In genomic region chr6:39013034-39013832, GRCm38 (mm10) we compare ENCODE assay signal across 14 mouse cellular contexts.
DNase-seq lines count a peak whose midpoint lies in the region; ATAC-seq and TF ChIP-seq lines count a peak whose summit lies in the region.
"Had no signal": no experiment of that assay in that cellular context is flagged by ENCODE, and none has a peak within 500 bp of the region (broad histone marks: within the 10 kb centered on the region; RNA-seq: fewer than 3 reads in every experiment).

No protein-coding gene starts in this region.

- H3K4me1 ChIP-seq in lung, postnatal 0 days (ENCODE audit: insufficient read depth, low read depth, low read length): no peaks in the 10 kb centered on the region
- no peaks in the 10 kb centered on the region for H3K4me1 ChIP-seq in liver, embryonic 12.5 days
- no peaks in the 10 kb centered on the region for H3K4me1 ChIP-seq in stomach, embryonic 16.5 days (ENCODE audit: control insufficient read depth, insufficient read depth, low read length)
- H3K4me1 ChIP-seq in forebrain, embryonic 14.5 days (ENCODE audit: control insufficient read depth, insufficient read depth, low read length): no peaks in the 10 kb centered on the region
- H3K4me1 ChIP-seq: embryonic facial prominence, embryonic 13.5 days; limb, embryonic 12.5 days had no signal

- TF ChIP-seq EP300 in lung, postnatal 0 days (IDR thresholded peaks at IDR 0.05): no peak

- H3K9me3 ChIP-seq in lung, postnatal 0 days (ENCODE audit: low read length): no peaks in the 10 kb centered on the region
- peaks cover 6% of the 10 kb centered on the region for H3K9me3 ChIP-seq in liver, embryonic 12.5 days (replicated peaks)
- H3K9me3 ChIP-seq in stomach, embryonic 16.5 days (replicated peaks; ENCODE audit: control insufficient read depth, low read length): peaks cover 5% of the 10 kb centered on the region
- H3K9me3 ChIP-seq in forebrain, embryonic 14.5 days (replicated peaks; ENCODE audit: control insufficient read depth, low read length): no peaks in the 10 kb centered on the region
- H3K9me3 ChIP-seq: embryonic facial prominence, embryonic 13.5 days had no signal

- 86% methylated on average over 10 of the region's 10 CpGs for WGBS in lung, postnatal 0 days
- WGBS in liver, embryonic 12.5 days (ENCODE audit: insufficient replicate concordance): 68% methylated on average over 10 of the region's 10 CpGs
- WGBS in stomach, embryonic 16.5 days: 63% methylated on average over 10 of the region's 10 CpGs
- 85% methylated on average over 10 of the region's 10 CpGs for WGBS in forebrain, embryonic 14.5 days

- H3K4me2 ChIP-seq in lung, postnatal 0 days (replicated peaks; ENCODE audit: low read depth, low read length): no peak overlapping the region
- no peak overlapping the region for H3K4me2 ChIP-seq in liver, embryonic 12.5 days
- H3K4me2 ChIP-seq in stomach, embryonic 16.5 days (ENCODE audit: low read depth, low read length): no peak overlapping the region
- no peak overlapping the region for H3K4me2 ChIP-seq in forebrain, embryonic 14.5 days (ENCODE audit: low read length)
- H3K4me2 ChIP-seq: embryonic facial prominence, embryonic 13.5 days; limb, embryonic 12.5 days had no signal

- no peak overlapping the region for H3K4me3 ChIP-seq in lung, postnatal 0 days (ENCODE audit: low read depth, low read length)
- no peak overlapping the region for H3K4me3 ChIP-seq in liver, embryonic 12.5 days
- H3K4me3 ChIP-seq in stomach, embryonic 16.5 days (replicated peaks; ENCODE audit: low read length): no peak overlapping the region
- H3K4me3 ChIP-seq in forebrain, embryonic 14.5 days (ENCODE audit: low read depth, low read length): no peak overlapping the region
- H3K4me3 ChIP-seq: embryonic facial prominence, embryonic 13.5 days; gastrocnemius, adult 2 months; limb, embryonic 12.5 days had no signal

- ATAC-seq in lung, postnatal 0 days: no peak
- ATAC-seq in Patski: peak; percentile 83
- ATAC-seq in liver, embryonic 12.5 days: peak; percentile 68
- peak; percentile 93 for ATAC-seq in stomach, embryonic 16.5 days (ENCODE audit: insufficient read depth, low FRiP score)
- no peak for ATAC-seq in forebrain, embryonic 14.5 days

- POLR2A ChIA-PET in Patski (lab: Charles Lee): no interaction called here

- no peak overlapping the region for H3K27ac ChIP-seq in lung, postnatal 0 days (ENCODE audit: low read length)
- peak overlapping the region; percentile 76 for H3K27ac ChIP-seq in liver, embryonic 12.5 days
- H3K27ac ChIP-seq in stomach, embryonic 16.5 days (ENCODE audit: low read length): peak overlapping the region; percentile 66
- H3K27ac ChIP-seq in forebrain, embryonic 14.5 days (ENCODE audit: low read depth, low read length): no peak overlapping the region
- H3K27ac ChIP-seq: embryonic facial prominence, embryonic 13.5 days; gastrocnemius, adult 2 months; limb, embryonic 12.5 days; macrophage had no signal

- no peak overlapping the region for H3K9ac ChIP-seq in lung, postnatal 0 days (replicated peaks; ENCODE audit: low read depth)
- no peak overlapping the region for H3K9ac ChIP-seq in liver, embryonic 12.5 days
- no peak overlapping the region for H3K9ac ChIP-seq in stomach, embryonic 16.5 days (ENCODE audit: low read length)
- no peak overlapping the region for H3K9ac ChIP-seq in forebrain, embryonic 14.5 days (ENCODE audit: low read length)
- H3K9ac ChIP-seq: embryonic facial prominence, embryonic 13.5 days; limb, embryonic 12.5 days had no signal

- peak; percentile 15; the same call in 1 of the 2 replicates for TF ChIP-seq CTCF in lung, postnatal 0 days (IDR thresholded peaks at IDR 0.05)
- TF ChIP-seq CTCF in Patski (IDR thresholded peaks at IDR 0.05): peak; percentile 48

- no peaks in the 10 kb centered on the region for H3K36me3 ChIP-seq in lung, postnatal 0 days (ENCODE audit: insufficient read depth, low read length)
- H3K36me3 ChIP-seq in liver, embryonic 12.5 days: no peaks in the 10 kb centered on the region
- no peaks in the 10 kb centered on the region for H3K36me3 ChIP-seq in stomach, embryonic 16.5 days (ENCODE audit: control insufficient read depth, insufficient read depth, low read length)
- H3K36me3 ChIP-seq in forebrain, embryonic 14.5 days (ENCODE audit: control insufficient read depth, insufficient read depth, low read length): no peaks in the 10 kb centered on the region
- H3K36me3 ChIP-seq: embryonic facial prominence, embryonic 13.5 days; G1E; limb, embryonic 12.5 days had no signal

- no peak for DNase-seq in lung, postnatal 0 days (ENCODE audit: low spot score)
- DNase-seq in lung, postnatal 4 days: no peak
- DNase-seq in Patski (ENCODE audit: low read depth, low spot score): peak; percentile 55
- no peak for DNase-seq in B cell, adult 2 months
- no peak for DNase-seq in forebrain, embryonic 14.5 days (ENCODE audit: low spot score)
- DNase-seq: adrenal gland, adult 8-10 months; gastrocnemius, adult 2 months; kidney, adult 8-10 months had no signal

- CTCF ChIA-PET in Patski (lab: Charles Lee): no interaction called here

- in situ Hi-C loops in Patski (cut with MboI; ENCODE audit: low pct_unique_long_range_greater_than_20kb): no loop called here

- no peaks in the 10 kb centered on the region for H3K27me3 ChIP-seq in lung, postnatal 0 days (replicated peaks; ENCODE audit: insufficient read depth, low read length)
- H3K27me3 ChIP-seq in Patski: no peaks in the 10 kb centered on the region
- no peaks in the 10 kb centered on the region for H3K27me3 ChIP-seq in liver, embryonic 12.5 days (replicated peaks)
- H3K27me3 ChIP-seq in stomach, embryonic 16.5 days (ENCODE audit: control insufficient read depth, insufficient read depth, low read length): no peaks in the 10 kb centered on the region
- H3K27me3 ChIP-seq in forebrain, embryonic 14.5 days (replicated peaks; ENCODE audit: control insufficient read depth, insufficient read depth, low read length): no peaks in the 10 kb centered on the region
- H3K27me3 ChIP-seq: embryonic facial prominence, embryonic 13.5 days had no signal

Comparison
In these comparisons a context has a peak if more than half of its experiments do, and no peak if none do; other contexts are left out.
1. ATAC-seq: peak in Patski (single experiment), liver, embryonic 12.5 days (single experiment) and stomach, embryonic 16.5 days (single experiment); none in lung, postnatal 0 days (single experiment) and forebrain, embryonic 14.5 days (single experiment).
2. H3K27ac ChIP-seq: peak in liver, embryonic 12.5 days (single experiment) and stomach, embryonic 16.5 days (single experiment); none in lung, postnatal 0 days (single experiment) and forebrain, embryonic 14.5 days (single experiment).